8 mouse cellular contexts compared by ENCODE assay signal in genomic region chr19:3767781-3768696, GRCm38 (mm10). TPM values are rescaled to one million over a fixed set of nuclear protein-coding genes. Genes with fewer than 3 reads are reported as not detected.
DNase-seq lines count a peak whose midpoint lies in the region; ATAC-seq and TF ChIP-seq lines count a peak whose summit lies in the region.

No protein-coding gene starts in this region.

- H3K9ac ChIP-seq in intestine, postnatal 0 days (ENCODE audit: low read depth, low read length) = peak overlapping the region; percentile 100
- peak overlapping the region; percentile 100 for H3K9ac ChIP-seq in midbrain, embryonic 11.5 days (ENCODE audit: low read length)

- H3K27me3 ChIP-seq in intestine, postnatal 0 days (replicated peaks; ENCODE audit: control insufficient read depth, insufficient read depth, low read length) = no peaks in the 10 kb centered on the region
- no peaks in the 10 kb centered on the region for H3K27me3 ChIP-seq in midbrain, embryonic 11.5 days (ENCODE audit: control insufficient read depth, insufficient read depth, low read length)

- H3K27ac ChIP-seq in intestine, postnatal 0 days (ENCODE audit: low read depth, low read length) = peak overlapping the region; percentile 100
- H3K27ac ChIP-seq in midbrain, embryonic 11.5 days (ENCODE audit: low read depth, low read length) = peak overlapping the region; percentile 100

- no peaks in the 10 kb centered on the region for H3K4me1 ChIP-seq in intestine, postnatal 0 days (replicated peaks; ENCODE audit: control insufficient read depth, insufficient read depth, low read length)
- peaks cover 13% of the 10 kb centered on the region for H3K4me1 ChIP-seq in midbrain, embryonic 11.5 days (ENCODE audit: control insufficient read depth, insufficient read depth, low read length)

- peak overlapping the region; percentile 93 for H3K4me2 ChIP-seq in intestine, postnatal 0 days (replicated peaks; ENCODE audit: low read depth)
- H3K4me2 ChIP-seq in midbrain, embryonic 11.5 days = peak overlapping the region; percentile 95

- peak; percentile 56 for ATAC-seq in granulocyte monocyte progenitor cell, adult 5-6 weeks (replicated peaks; ENCODE audit: poor library complexity, severe bottlenecking)
- peak; percentile 73 for ATAC-seq in intestine, postnatal 0 days
- peak; percentile 74 for ATAC-seq in midbrain, embryonic 11.5 days (ENCODE audit: low FRiP score)

- H3K9me3 ChIP-seq in intestine, postnatal 0 days (ENCODE audit: control insufficient read depth) = no peaks in the 10 kb centered on the region
- H3K9me3 ChIP-seq in midbrain, embryonic 11.5 days (ENCODE audit: control insufficient read depth, low read length) = no peaks in the 10 kb centered on the region

- DNase-seq in adrenal gland, postnatal 10 days = peak; percentile 93
- DNase-seq in embryo, embryonic 9.5 days (ENCODE audit: extremely low spot score) = peak; percentile 90
- DNase-seq in left cerebral cortex, postnatal 4 days = peak; percentile 87
- DNase-seq in midbrain, embryonic 11.5 days (ENCODE audit: low spot score, missing footprints) = peak; percentile 99
- peak; percentile 90 for DNase-seq in right cerebral cortex, postnatal 4 days
- DNase-seq in yolk sac, embryonic 10.5 days (ENCODE audit: low spot score) = peak; percentile 87

- intact Hi-C loops in left cerebral cortex, postnatal 4 days (cut with DNase I) = no loop called here

- H3K4me3 ChIP-seq in intestine, postnatal 0 days (ENCODE audit: low read depth, low read length) = peak overlapping the region; percentile 89
- peak overlapping the region; percentile 99 for H3K4me3 ChIP-seq in midbrain, embryonic 11.5 days (ENCODE audit: low read depth, low read length)

- H3K36me3 ChIP-seq in intestine, postnatal 0 days (ENCODE audit: control insufficient read depth, insufficient read depth) = no peaks in the 10 kb centered on the region
- H3K36me3 ChIP-seq in midbrain, embryonic 11.5 days (ENCODE audit: control insufficient read depth, insufficient read depth, low read length) = no peaks in the 10 kb centered on the region; the same call in 1 of the 2 replicates

- WGBS in intestine, postnatal 0 days = 0% methylated on average over 99 of the region's 111 CpGs
- WGBS in midbrain, embryonic 11.5 days = under 1% methylated on average over 110 of the region's 111 CpGs

- 0 out of 2 replicates have a peak, but pooled peaks have one; percentile 4 for TF ChIP-seq CTCF in intestine, postnatal 0 days (IDR thresholded peaks at IDR 0.05; ENCODE audit: low read depth)

RNA-seq across cellular contexts. Expression of gene Kmt5b, which starts 0.8 kb away (rescaled TPM):
- 10 to 100 TPM; 42.2 to 55.8 TPM for total RNA-seq in adrenal gland, postnatal 10 days (2021)
- total RNA-seq in granulocyte monocyte progenitor cell, adult 5-6 weeks (2014; fragmentation: Nextera tagmentation) = 28.2 and 38.5 TPM in 2 replicates
- 37.0 and 41.4 TPM in 2 replicates for total RNA-seq in granulocyte monocyte progenitor cell, adult 5-6 weeks (2017)
- polyA plus RNA-seq in intestine, postnatal 0 days (2015; fragmentation: Nextera tagmentation; extraction: Ambion mirVana) = 10.4 and 11.0 TPM in 2 replicates
- total RNA-seq in left cerebral cortex, postnatal 4 days (2021) = 10 to 100 TPM; 89.1 to 90.7 TPM
- 40.3 and 45.1 TPM in 2 replicates for polyA plus RNA-seq in midbrain, embryonic 11.5 days (2014; fragmentation: Nextera tagmentation; extraction: Ambion mirVana)

RNA-seq across cellular contexts. Expression of gene 1810055G02Rik, which starts 59.9 kb away (rescaled TPM):
- 10 to 100 TPM; 20.9 to 45.9 TPM for total RNA-seq in adrenal gland, postnatal 10 days (2021)
- 10.0 and 13.4 TPM in 2 replicates for total RNA-seq in granulocyte monocyte progenitor cell, adult 5-6 weeks (2014; fragmentation: Nextera tagmentation)
- 4.5 and 9.0 TPM in 2 replicates for total RNA-seq in granulocyte monocyte progenitor cell, adult 5-6 weeks (2017)
- polyA plus RNA-seq in intestine, postnatal 0 days (2015; fragmentation: Nextera tagmentation; extraction: Ambion mirVana) = 215 and 238 TPM in 2 replicates
- 10 to 100 TPM; 38.8 to 40.6 TPM for total RNA-seq in left cerebral cortex, postnatal 4 days (2021)
- 34.6 and 38.9 TPM in 2 replicates for polyA plus RNA-seq in midbrain, embryonic 11.5 days (2014; fragmentation: Nextera tagmentation; extraction: Ambion mirVana)

Comparison
In these comparisons a context has a peak if more than half of its experiments do, and no peak if none do; other contexts are left out.
1. Peak in every context shown above with its lines: DNase-seq, ATAC-seq, H3K4me3 ChIP-seq and H3K27ac ChIP-seq.